Mouse (Mus musculus): ENCODE results near the gene Rapgef1.

DNA sequence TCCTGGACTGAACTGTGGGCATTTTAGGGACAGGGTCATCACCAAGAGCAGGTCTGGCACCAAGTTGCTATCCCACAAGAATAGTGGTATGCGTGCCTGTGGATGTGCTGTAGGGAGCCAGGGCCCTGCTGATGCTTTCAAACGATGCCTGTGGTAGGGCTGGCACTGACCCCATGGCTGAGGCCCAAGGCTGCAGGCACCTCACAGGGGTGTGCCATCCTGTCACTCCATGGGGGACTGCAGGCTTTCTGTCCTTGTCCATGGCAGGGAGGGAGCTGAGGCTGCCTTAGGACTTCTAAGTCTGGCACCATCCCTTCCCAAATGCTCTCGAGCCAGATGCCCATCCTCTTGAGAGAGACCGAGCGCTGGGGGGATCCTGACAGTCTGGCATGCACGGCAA, 27.9 kb upstream of the Rapgef1 start:
- no peak for TF ChIP-seq GATA1 (IDR thresholded peaks at IDR 0.05; ENCODE audit: borderline replicate concordance, low read length)
- no peak for TF ChIP-seq FLI1 (IDR thresholded peaks at IDR 0.05; ENCODE audit: low read length)
